In the genomic region with DNA sequence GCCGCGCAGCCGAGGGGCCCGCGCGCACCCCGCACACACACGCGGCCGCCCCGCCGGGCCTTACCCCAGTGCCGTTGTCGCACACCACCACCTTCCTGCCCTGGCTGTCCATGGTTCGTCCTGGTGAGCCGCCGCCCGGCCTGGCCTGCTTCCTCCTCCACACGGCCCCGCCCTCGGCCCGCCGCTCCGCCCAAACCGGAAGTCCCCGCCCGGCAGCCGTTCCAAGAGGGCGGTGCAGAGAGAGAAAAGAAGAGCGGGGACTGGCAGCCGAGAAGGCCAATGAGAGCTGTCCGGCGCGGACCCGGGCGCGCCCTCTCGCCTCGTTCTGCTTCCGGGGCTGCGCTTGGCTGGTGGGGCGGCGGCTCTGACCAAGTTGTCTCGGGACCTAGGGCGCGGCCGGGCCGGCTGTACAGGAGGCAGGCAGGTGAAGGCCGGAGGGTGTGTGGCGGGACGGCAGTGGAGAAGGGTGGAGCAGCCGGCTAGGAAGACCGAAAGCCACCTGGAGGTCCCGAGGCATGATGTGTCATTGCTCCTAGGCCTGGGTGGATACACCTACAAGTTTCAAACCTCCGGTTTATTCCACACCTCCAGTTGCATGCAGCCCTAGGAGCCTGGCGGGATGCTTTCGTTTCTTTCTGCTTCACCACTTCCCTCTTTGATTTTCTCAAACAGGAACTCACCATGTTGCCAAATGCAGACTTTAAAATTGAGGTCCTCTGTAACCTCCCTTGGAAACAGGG, we compare ENCODE assay signal across 8 mouse cellular contexts. TPM values are rescaled to one million over a fixed set of nuclear protein-coding genes. Genes with fewer than 3 reads are reported as not detected.
DNase-seq lines count a peak whose midpoint lies in the region; ATAC-seq and TF ChIP-seq lines count a peak whose summit lies in the region.

Gene Actr2, minus strand, starts transcription at position 173 of the 740 bp plus-strand sequence.

- TF ChIP-seq CTCF in kidney, postnatal 0 days (IDR thresholded peaks at IDR 0.05; ENCODE audit: low read depth) = no peak

- H3K9me3 ChIP-seq in heart, embryonic 12.5 days (replicated peaks) = no peaks in the 10 kb centered on the region
- no peaks in the 10 kb centered on the region for H3K9me3 ChIP-seq in kidney, postnatal 0 days (replicated peaks; ENCODE audit: low read length)
- H3K9me3 ChIP-seq in liver, embryonic 11.5 days (ENCODE audit: control insufficient read depth, low read length) = no peaks in the 10 kb centered on the region
- H3K9me3 ChIP-seq in stomach, embryonic 14.5 days (ENCODE audit: control insufficient read depth, low read depth, low read length) = no peaks in the 10 kb centered on the region

- H3K4me1 ChIP-seq in heart, embryonic 12.5 days (replicated peaks) = peaks cover 5% of the 10 kb centered on the region
- H3K4me1 ChIP-seq in kidney, postnatal 0 days (replicated peaks; ENCODE audit: insufficient read depth, low read length) = peaks cover 7% of the 10 kb centered on the region; the same call in 1 of the 2 replicates
- peaks cover 4% of the 10 kb centered on the region for H3K4me1 ChIP-seq in liver, embryonic 11.5 days (replicated peaks; ENCODE audit: control insufficient read depth, insufficient read depth, low read length)
- 0 out of 2 replicates have a peak, but pooled peaks cover 8% of the 10 kb centered on the region for H3K4me1 ChIP-seq in stomach, embryonic 14.5 days (ENCODE audit: control insufficient read depth, insufficient read depth, low read length)

- H3K9ac ChIP-seq in heart, embryonic 12.5 days = peak within 1 kb of the TSS; percentile 86
- peak within 1 kb of the TSS; percentile 93 for H3K9ac ChIP-seq in kidney, postnatal 0 days (ENCODE audit: low read depth, low read length)
- H3K9ac ChIP-seq in liver, embryonic 11.5 days (ENCODE audit: low read depth, low read length) = peak within 1 kb of the TSS; percentile 94
- H3K9ac ChIP-seq in stomach, embryonic 14.5 days (replicated peaks; ENCODE audit: low read depth, low read length) = peak within 1 kb of the TSS; percentile 69

- peak within 1 kb of the TSS; percentile 64 for H3K4me3 ChIP-seq in heart, embryonic 12.5 days
- peak within 1 kb of the TSS; percentile 88 for H3K4me3 ChIP-seq in kidney, postnatal 0 days (replicated peaks; ENCODE audit: low read depth, low read length)
- peak within 1 kb of the TSS; percentile 84 for H3K4me3 ChIP-seq in liver, embryonic 11.5 days (ENCODE audit: low read depth, low read length)
- peak within 1 kb of the TSS; percentile 84 for H3K4me3 ChIP-seq in stomach, embryonic 14.5 days (ENCODE audit: low read depth, low read length)

- peak within 1 kb of the TSS; percentile 72 for H3K4me2 ChIP-seq in heart, embryonic 12.5 days
- H3K4me2 ChIP-seq in kidney, postnatal 0 days (ENCODE audit: low read length) = peak within 1 kb of the TSS; percentile 70
- H3K4me2 ChIP-seq in liver, embryonic 11.5 days = peak within 1 kb of the TSS; percentile 84
- H3K4me2 ChIP-seq in stomach, embryonic 14.5 days (replicated peaks; ENCODE audit: low read depth, low read length) = peak within 1 kb of the TSS; percentile 72

- ATAC-seq in erythroid progenitor cell, adult 5-6 weeks (replicated peaks; ENCODE audit: low FRiP score, poor library complexity, severe bottlenecking) = peak; percentile 97
- ATAC-seq in heart, embryonic 12.5 days (ENCODE audit: insufficient number of reproducible peaks, low FRiP score) = peak; percentile 99
- ATAC-seq in kidney, postnatal 0 days (replicated peaks; ENCODE audit: low FRiP score, low read depth) = peak; percentile 98
- ATAC-seq in liver, embryonic 11.5 days (replicated peaks; ENCODE audit: low FRiP score) = peak; percentile 95
- peak; percentile 99 for ATAC-seq in stomach, embryonic 14.5 days (ENCODE audit: insufficient number of reproducible peaks, insufficient read depth, low FRiP score, low read depth)

- H3K36me3 ChIP-seq in heart, embryonic 12.5 days = peaks cover 12% of the 10 kb centered on the region
- H3K36me3 ChIP-seq in kidney, postnatal 0 days (ENCODE audit: insufficient read depth, low read length) = no peaks in the 10 kb centered on the region
- no peaks in the 10 kb centered on the region; the same call in 1 of the 2 replicates for H3K36me3 ChIP-seq in liver, embryonic 11.5 days (ENCODE audit: control insufficient read depth, insufficient read depth, low read length)
- no peaks in the 10 kb centered on the region for H3K36me3 ChIP-seq in stomach, embryonic 14.5 days (ENCODE audit: control insufficient read depth, insufficient read depth, low read length)

- H3K27ac ChIP-seq in heart, embryonic 12.5 days (ENCODE audit: poor library complexity, severe bottlenecking) = peak within 1 kb of the TSS; percentile 92
- H3K27ac ChIP-seq in kidney, postnatal 0 days = peak within 1 kb of the TSS; percentile 98
- H3K27ac ChIP-seq in liver, embryonic 11.5 days (ENCODE audit: low read depth, low read length) = peak within 1 kb of the TSS; percentile 92
- peak within 1 kb of the TSS; percentile 93 for H3K27ac ChIP-seq in stomach, embryonic 14.5 days (ENCODE audit: low read length)

- WGBS in heart, embryonic 12.5 days = under 1% methylated on average over 55 of the region's 57 CpGs
- WGBS in kidney, postnatal 0 days = under 1% methylated on average over 37 of the region's 57 CpGs
- WGBS in liver, embryonic 11.5 days = 0% methylated on average over 56 of the region's 57 CpGs
- WGBS in stomach, embryonic 14.5 days = under 1% methylated on average over 38 of the region's 57 CpGs

- no peaks in the 10 kb centered on the region for H3K27me3 ChIP-seq in heart, embryonic 12.5 days (replicated peaks)
- no peaks in the 10 kb centered on the region for H3K27me3 ChIP-seq in kidney, postnatal 0 days (ENCODE audit: insufficient read depth, low read length)
- H3K27me3 ChIP-seq in liver, embryonic 11.5 days (replicated peaks; ENCODE audit: control insufficient read depth, insufficient read depth, low read length) = no peaks in the 10 kb centered on the region
- no peaks in the 10 kb centered on the region for H3K27me3 ChIP-seq in stomach, embryonic 14.5 days (ENCODE audit: control insufficient read depth, insufficient read depth, low read length)

- DNase-seq in CD4-positive helper T cell, adult 2 months (ENCODE audit: low read depth, low spot score) = peak; percentile 98
- peak; percentile 90 for DNase-seq in brain, embryonic 18.5 days (ENCODE audit: low read depth, low spot score)
- peak; percentile 99 for DNase-seq in kidney, postnatal 0 days (ENCODE audit: low spot score)
- peak; percentile 99 for DNase-seq in liver, embryonic 11.5 days (ENCODE audit: low spot score)
- peak; percentile 97 for DNase-seq in naive thymus-derived CD4-positive, alpha-beta T cell, adult 2 months (ENCODE audit: low read depth)

RNA-seq across cellular contexts. Expression of gene Actr2, which starts in this region (rescaled TPM):
- total RNA-seq in erythroid progenitor cell, adult 5-6 weeks (2015; ENCODE audit: low replicate concordance) = 81.1 and 109 TPM in 2 replicates
- total RNA-seq in erythroid progenitor cell, adult 5-6 weeks (2017; ENCODE audit: low replicate concordance) = 74.9 and 102 TPM in 2 replicates
- 104 and 108 TPM in 2 replicates for polyA plus RNA-seq in heart, embryonic 12.5 days (2016; fragmentation: Nextera tagmentation; extraction: Ambion mirVana)
- 103 and 111 TPM in 2 replicates for polyA plus RNA-seq in kidney, postnatal 0 days (2015; fragmentation: Nextera tagmentation; extraction: Ambion mirVana)
- polyA plus RNA-seq in liver, embryonic 11.5 days (2014; fragmentation: Nextera tagmentation; extraction: Ambion mirVana) = 64.4 and 74.5 TPM in 2 replicates
- polyA plus RNA-seq in stomach, embryonic 14.5 days (2014; fragmentation: Nextera tagmentation; extraction: Ambion mirVana) = 74.8 and 75.7 TPM in 2 replicates

Comparison
In these comparisons a context has a peak if more than half of its experiments do, and no peak if none do; other contexts are left out.
1. Peak in every context shown above with its lines: DNase-seq, ATAC-seq, H3K4me3 ChIP-seq and H3K27ac ChIP-seq.